Mouse (Mus musculus) kidney, postnatal 4 days (tissue): ENCODE measurements around the gene Mgll.
A peak's percentile ranks its signal among the peaks of the same experiment; 100 is the strongest.

Source experiments
- DNase-seq, 2 experiments: peaks; one replicate each; pipeline ENCODE4 v3.0.0; 2021; ENCODE audit warnings: mixed read lengths in 2 of 2

Mgll gene

DNA sequence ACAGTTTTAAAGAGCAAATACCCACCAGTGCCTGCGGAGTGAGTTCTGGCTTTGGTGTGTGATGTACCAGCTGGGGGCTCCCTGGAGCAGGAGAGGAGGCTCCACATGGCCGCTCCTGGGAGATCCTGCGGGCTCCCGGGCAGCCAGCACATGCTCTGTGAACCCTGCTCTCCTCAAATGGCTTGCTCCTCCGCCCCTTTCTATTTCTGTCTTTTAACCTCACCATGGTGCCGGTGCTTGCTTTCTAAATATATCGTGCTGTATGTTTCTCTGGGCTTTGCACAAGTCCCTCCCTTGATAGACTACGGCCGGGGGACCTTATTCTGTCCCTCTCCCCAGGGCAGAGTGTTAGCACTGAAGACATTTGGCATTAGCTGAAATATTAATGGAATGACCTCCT is 133.0 kb downstream of the Mgll start:
- peak; percentile 55 to 74 for DNase-seq

DNA sequence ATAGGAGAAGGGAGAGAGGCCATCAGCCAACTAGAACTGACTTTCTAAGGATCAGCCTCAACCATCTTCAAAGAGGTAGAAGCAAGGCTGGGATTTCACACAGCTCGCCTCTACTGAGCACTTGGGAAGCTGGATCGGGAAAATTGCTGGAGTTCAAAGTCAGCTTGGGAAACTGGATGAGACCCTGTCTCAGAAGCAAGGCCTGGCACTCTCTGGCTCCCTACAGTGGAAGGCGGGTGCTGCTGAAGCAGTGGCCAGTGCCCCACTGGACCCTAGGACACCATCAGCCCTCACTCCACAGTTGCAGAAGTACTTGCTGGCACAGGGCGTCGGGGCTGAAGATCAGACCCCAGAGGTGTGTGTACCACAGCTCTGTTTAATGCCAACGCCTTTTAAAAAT is 133.6 kb downstream of the Mgll start:
- DNase-seq, result no peak

DNA sequence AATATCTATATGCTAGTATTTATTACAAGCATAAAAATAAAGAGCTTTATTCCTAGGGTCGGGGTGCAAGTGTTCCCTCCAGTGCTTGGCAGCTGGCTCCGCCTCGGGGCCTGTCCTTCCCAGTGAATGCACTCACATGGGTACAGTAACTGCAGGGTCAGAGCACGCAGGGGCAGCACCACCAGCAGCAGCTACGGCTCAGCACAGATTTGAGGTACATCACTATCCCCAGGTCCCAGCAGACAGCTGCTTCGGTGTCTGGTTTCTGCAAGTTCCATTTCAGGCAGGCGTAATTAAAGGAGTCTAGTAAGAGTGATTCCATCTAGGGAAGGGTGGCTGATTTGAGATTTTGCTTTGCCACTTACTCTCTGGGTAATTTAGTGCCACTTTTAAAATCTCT is 134.1 kb downstream of the Mgll start:
- no peak for DNase-seq

DNA sequence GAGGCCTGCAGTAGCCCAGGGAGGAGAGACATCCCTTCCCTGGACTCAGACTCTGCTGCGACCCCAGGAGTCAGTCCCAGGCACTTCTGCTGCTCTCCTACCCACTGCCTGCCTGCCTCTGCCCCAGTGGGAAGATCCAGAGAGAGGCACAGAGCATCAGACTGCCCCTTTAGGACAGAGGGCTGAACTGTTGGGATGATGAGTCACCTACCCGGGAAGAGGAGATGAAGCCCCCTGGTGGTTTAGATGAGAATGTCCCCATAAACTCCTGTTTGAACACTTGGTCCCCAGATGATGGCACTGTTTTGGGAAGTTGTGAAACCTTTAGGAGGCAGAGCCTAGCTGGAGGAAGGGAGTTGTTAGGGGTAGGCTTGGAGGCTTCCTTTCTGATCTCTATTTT is 136.7 kb downstream of the Mgll start:
- peak in 1 of 2 experiments; percentile 51 for DNase-seq

DNA sequence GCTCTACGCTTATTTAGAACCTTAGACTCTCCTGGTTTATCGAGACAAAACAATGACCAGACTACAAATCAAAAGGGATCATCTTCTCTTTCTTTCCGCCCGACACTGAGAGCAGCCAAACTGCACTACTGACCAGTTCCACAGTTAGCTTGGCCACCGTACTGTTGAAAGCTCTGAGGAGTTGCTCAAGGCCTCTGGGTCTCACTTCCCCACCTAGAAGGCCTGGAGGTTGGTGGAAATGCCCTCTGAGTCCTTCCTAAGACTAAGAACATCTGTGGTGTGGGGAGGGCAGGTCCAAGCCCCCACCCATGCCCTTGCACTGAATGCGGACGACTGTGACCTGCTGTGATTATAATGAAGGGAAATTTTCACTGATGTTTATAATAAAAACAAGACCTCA is 141.5 kb downstream of the Mgll start:
- no peak for DNase-seq

DNA sequence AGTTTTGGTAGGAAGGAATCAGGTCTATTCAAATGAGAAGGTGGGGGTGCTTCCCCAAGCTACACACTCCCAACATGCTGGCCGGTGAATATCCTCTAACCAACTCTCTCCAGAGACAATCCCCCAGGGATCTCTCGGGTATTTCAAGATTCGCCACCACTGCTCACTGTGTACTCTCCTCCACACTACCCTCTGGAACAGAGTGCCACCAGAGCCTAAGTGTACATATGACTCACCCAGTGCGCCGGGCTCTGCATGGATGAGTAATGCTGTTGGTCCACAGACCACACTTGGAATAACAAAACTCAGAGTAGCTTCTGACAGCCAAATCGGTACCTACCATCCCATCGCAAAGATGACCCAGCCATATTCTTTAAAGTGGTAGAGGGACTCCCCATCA is 145.2 kb downstream of the Mgll start:
- DNase-seq, result no peak

DNA sequence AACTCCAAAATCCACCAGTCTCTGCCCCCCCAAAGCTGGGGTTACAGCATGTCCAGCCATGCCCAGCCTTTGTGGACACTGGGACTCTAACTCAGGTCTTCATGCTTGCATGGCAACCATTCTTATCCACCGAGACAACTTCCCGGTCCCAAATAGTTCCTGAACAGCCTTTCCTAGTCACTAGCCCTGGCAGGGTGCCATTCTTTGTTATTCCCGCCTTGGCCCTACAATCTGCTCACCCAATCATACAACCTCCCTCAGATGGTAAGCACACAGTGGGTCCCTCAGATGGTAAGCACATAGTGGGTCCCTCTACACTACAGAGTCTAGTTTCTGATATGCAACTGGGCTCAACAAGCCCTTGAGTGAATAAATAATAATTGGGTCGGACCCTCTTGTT is 146.4 kb downstream of the Mgll start:
- DNase-seq, result no peak

DNA sequence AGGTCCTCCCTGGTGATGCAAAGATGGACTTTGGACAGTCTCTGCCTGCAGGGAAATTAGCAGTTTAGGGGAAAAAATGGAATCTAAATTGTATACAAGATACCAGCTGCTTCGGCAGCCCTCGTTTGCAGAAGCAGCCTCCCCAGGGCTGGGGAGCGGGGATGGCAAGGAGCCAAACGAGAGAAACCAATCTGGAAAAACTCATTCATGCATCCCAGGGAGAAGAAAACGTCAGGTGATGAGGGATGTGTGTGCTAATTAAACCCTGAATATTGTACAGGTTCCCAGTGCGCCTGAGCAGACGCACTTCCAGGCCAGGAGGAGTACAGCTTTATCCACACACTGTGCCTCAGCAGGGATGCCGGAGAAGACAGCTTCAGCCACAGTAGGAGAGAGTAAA is 147.3 kb downstream of the Mgll start:
- DNase-seq, result no peak

DNA sequence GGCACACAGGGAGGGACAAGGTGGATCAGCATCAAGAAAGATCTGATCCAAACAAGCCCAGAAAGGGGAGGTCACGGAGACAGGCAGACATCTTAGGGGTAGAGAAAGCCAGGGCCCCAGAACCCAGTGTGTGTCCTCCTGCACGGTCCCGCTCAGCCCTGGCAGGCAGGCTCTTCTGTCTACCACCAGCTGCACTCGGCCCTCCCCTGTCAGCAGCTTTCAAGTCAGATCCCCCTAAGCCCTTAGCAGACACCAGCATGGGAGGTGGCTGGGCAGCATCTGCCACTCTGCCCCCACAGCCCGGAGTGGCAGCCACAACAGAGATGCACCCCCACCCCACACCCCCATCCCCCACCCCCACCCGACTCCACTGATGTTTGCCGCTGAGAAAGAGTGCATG is 148.6 kb downstream of the Mgll start:
- DNase-seq, result no peak

DNA sequence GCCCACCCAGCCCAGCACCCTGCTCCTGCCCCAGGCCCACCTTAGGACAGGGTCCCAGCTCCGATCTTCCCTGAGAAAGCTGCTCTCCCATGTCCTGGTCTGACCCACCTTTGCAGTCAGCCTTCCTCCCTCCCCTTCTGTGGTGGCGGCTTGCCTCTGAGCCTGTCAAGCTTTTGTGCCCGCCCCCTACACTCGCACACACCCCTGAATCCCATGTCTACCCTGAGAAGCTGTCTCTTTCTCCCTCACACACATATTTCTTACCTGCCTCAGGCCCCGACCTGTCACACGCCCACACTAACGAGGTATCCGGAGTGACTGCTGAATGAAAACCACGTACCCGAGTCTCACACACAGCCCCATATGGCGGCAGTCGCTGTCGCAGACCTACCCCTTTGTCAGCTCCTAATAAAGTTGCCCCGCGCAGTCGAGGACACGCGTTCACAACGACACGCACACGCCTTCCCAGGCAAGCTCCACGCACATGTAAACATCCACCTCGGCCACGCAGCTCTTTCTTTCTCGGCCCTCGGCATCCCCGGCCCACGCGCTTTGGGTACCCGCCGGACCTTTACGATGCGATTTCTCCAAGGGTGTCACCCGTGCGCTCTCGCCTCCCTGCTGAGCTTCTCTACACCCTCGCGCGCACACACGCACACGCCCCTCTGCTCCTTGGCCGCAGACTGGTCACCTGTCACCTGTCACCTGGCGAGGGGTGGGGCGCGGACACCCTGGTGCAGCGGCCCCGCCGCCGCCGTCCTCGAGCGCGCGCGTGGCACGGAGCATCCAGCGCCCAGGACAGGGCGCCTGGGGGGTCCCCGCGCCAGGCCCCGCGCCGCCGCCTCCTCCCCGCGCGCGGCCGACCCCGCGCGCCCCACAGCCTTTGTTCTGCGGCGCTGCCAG is 150.0 kb downstream of the Mgll start:
- peak; percentile 44 to 57 for DNase-seq

DNA sequence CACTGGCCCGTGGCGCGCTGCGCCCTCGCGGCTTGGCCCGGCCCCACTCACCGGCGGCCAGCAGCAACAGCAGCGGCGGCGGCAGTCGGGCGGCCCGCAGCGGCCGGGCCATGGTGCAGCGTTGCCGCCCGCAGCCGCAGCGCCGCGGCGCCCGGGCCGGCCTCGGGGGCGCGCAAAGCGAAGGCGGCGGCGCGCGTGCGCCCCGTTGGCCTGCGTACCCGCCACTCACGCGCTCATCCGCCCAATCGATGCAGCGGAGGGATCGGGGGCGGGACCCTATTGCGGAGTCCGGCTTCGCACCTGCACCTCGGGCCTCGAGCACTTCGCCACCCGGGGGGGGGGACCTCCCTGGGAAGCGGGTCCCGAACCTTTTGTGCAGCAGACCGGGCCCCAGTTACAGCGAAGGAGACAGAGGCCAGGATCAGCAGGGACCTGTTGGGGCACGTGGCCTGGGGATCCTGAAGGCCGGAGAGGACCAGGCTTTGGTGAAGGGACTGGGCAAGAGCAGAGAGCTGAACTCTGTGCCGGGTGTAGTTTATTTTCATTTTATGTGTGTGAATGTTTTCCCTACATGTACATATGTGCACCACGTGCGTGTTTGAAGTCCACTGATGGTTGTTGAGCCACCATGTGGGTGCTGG is 150.8 kb downstream of the Mgll start, which contains the start of gene Podxl2:
Podxl2 (minus strand) TSS at position 177 of the 641 bp plus-strand sequence.
- peak; percentile 88 to 92 for DNase-seq
